Mouse (Mus musculus): ENCODE data around the gene Tmem104.

Tmem104 gene

GRCm38 (mm10) chr11:115266400-115266778 is 79.1 kb downstream of the Tmem104 start:
- DNase-seq = no peak

GRCm38 (mm10) chr11:115267061-115267883 is 80.0 kb downstream of the Tmem104 start, which contains the start of gene Grin2c:
Grin2c (minus strand) TSS chr11:115267243.
- DNase-seq = no peak

GRCm38 (mm10) chr11:115267958-115268357 is 80.7 kb downstream of the Tmem104 start:
- DNase-seq = no peak

GRCm38 (mm10) chr11:115269330-115270066 is 82.2 kb downstream of the Tmem104 start:
- DNase-seq = no peak

- DNase-seq = peak; percentile 31 to 35
These were observed 83.0 kb downstream of the Tmem104 start for GRCm38 (mm10) chr11:115270148-115270861.

- DNase-seq = no peak
These were observed 83.8 kb downstream of the Tmem104 start for GRCm38 (mm10) chr11:115271052-115271451.

GRCm38 (mm10) chr11:115271481-115271880 is 84.2 kb downstream of the Tmem104 start:
- DNase-seq = no peak

- DNase-seq = no peak
These were observed 85.7 kb downstream of the Tmem104 start for GRCm38 (mm10) chr11:115272894-115273498.

GRCm38 (mm10) chr11:115273735-115274134 is 86.4 kb downstream of the Tmem104 start:
- no peak for DNase-seq

- no peak for DNase-seq
These were observed 86.9 kb downstream of the Tmem104 start for GRCm38 (mm10) chr11:115274178-115274577.

- DNase-seq = no peak
These were observed 87.5 kb downstream of the Tmem104 start for GRCm38 (mm10) chr11:115274771-115275170.

- no peak for DNase-seq
These were observed 88.2 kb downstream of the Tmem104 start for GRCm38 (mm10) chr11:115275509-115275908.

GRCm38 (mm10) chr11:115275954-115276353 is 88.7 kb downstream of the Tmem104 start:
- DNase-seq = no peak

- DNase-seq = peak; percentile 97 to 99
These were observed 89.7 kb downstream of the Tmem104 start, which contains the start of gene Fdxr for GRCm38 (mm10) chr11:115276780-115277603. Fdxr (minus strand) TSS chr11:115277050.

- no peak for DNase-seq
These were observed 90.3 kb downstream of the Tmem104 start for GRCm38 (mm10) chr11:115277604-115277975.

GRCm38 (mm10) chr11:115278176-115278575 is 90.9 kb downstream of the Tmem104 start:
- DNase-seq = no peak

GRCm38 (mm10) chr11:115279726-115280125 is 92.4 kb downstream of the Tmem104 start:
- no peak for DNase-seq

- no peak for DNase-seq
These were observed 95.0 kb downstream of the Tmem104 start for GRCm38 (mm10) chr11:115282295-115282694.

GRCm38 (mm10) chr11:115282723-115283485 is 95.6 kb downstream of the Tmem104 start:
- no peak for DNase-seq

- DNase-seq = no peak
These were observed 96.1 kb downstream of the Tmem104 start for GRCm38 (mm10) chr11:115283486-115283765.

- DNase-seq = no peak
These were observed 96.8 kb downstream of the Tmem104 start for GRCm38 (mm10) chr11:115283891-115284620.
